Mouse (Mus musculus) hindbrain, embryonic 11.5 days (tissue): ENCODE results near the gene Csrp1. TPM values are rescaled to one million over a fixed set of nuclear protein-coding genes. Genes with fewer than 3 reads are reported as not detected.
A peak's percentile ranks its signal among the peaks of the same experiment; 100 is the strongest.

Experiments
- ATAC-seq: fragments of 200-750 bp; cut with Nextera tagmentation; 2 replicates; pipeline ENCODE4 v1.8.0; 2017; ENCODE audit warnings: mild to moderate bottlenecking, moderate TSS enrichment, moderate library complexity; ENCODE audit not compliant: low FRiP score
- DNase-seq: peaks from one replicate; pipeline ENCODE4 v3.0.0-alpha.2; 2015; ENCODE audit warnings: low spot score
- H3K27ac ChIP-seq: fragments of 300-500 bp; sonication (generic); 2 replicates; pipeline ENCODE4 v1.5.1; 2014; ENCODE audit warnings: mild to moderate bottlenecking, low read depth, low read length
- H3K27me3 ChIP-seq: fragments of 300-500 bp; sonication (generic); 2 replicates; pipeline ENCODE4 v1.6.1; 2014; ENCODE audit warnings: mild to moderate bottlenecking, low read length, moderate library complexity, mixed read lengths; ENCODE audit not compliant: control insufficient read depth, insufficient read depth
- H3K36me3 ChIP-seq: fragments of 300-500 bp; sonication (generic); 2 replicates; pipeline ENCODE4 v1.6.1; 2014; ENCODE audit warnings: mild to moderate bottlenecking, low read length, moderate library complexity, mixed read lengths; ENCODE audit not compliant: control insufficient read depth, insufficient read depth
- H3K4me1 ChIP-seq: fragments of 300-500 bp; sonication (generic); replicated peaks from 2 replicates; pipeline ENCODE4 v1.6.1; 2014; ENCODE audit warnings: low read length, mixed read lengths; ENCODE audit not compliant: control insufficient read depth, insufficient read depth
- H3K4me2 ChIP-seq: fragments of 300-500 bp; sonication (generic); replicated peaks from 2 replicates; pipeline ENCODE4 v1.6.1; 2014; ENCODE audit warnings: mild to moderate bottlenecking, low read depth, low read length
- H3K4me3 ChIP-seq: fragments of 300-500 bp; sonication (generic); 2 replicates; pipeline ENCODE4 v1.5.1; 2014; ENCODE audit warnings: low read depth, low read length
- H3K9ac ChIP-seq: fragments of 300-500 bp; sonication (generic); 2 replicates; pipeline ENCODE4 v1.6.1; 2014; ENCODE audit warnings: low read depth, low read length
- H3K9me3 ChIP-seq: fragments of 300-500 bp; sonication (generic); 2 replicates; pipeline ENCODE4 v1.6.1; 2016; ENCODE audit warnings: low read length; ENCODE audit not compliant: control insufficient read depth
- WGBS: fragments of 180-500 bp; shearing (Covaris S2); extraction: QIAGEN DNeasy Blood & Tissue Kit; methylation state at CpG from one replicate; pipeline ENCODE4 v1.1.7; 2014; 5-methylcytosine and 5-hydroxymethylcytosine counted together
- polyA plus RNA-seq: library from polyadenylated mRNA; unstranded; fragments of >200 nt; fragmentation: Nextera tagmentation; extraction: Ambion mirVana; gene quantifications from 2 replicates; pipeline ENCODE4 v1.2.1, GENCODE M21; 2014

The Csrp1 gene
- polyA plus RNA-seq, 1 experiment from 2014 or later: 42.8 TPM

DNA sequence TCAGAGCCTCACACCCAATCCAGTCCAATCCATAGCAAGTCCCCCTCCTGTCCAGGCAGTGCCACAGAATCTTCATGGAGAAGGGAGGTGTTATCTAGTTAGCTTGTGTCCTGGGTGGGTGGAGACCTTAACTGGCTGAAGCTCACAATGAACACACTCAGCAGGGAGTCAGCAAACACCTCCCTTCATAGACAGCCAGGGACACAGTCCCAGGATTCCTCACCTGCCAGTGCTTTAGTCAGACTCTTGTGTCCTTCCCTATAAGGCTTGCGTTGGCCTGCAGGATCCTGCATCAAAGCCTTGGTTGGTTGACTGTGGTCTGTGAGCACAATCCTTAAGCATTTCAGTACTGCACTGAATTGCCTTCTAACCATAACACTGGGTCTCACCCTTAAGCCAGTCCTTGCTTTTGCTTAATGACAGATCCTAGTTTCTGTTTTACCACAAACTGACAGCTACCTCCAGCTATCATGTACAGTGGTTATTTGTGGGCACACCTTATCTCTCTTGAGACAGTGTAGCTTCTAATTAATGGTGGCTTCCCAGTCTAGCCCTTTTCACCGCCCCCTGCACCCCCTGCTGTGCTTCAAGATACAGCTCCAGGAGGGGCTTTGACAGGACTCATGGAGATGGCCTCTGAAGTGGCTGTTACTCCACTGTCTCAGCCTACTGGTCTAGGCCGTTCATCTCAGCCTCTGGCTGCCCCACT is 4.8 kb upstream of the Csrp1 start:
- H3K27me3 ChIP-seq: no peaks in the 10 kb centered on the region
- H3K9ac ChIP-seq: no peak overlapping the region
- WGBS: 63% methylated on average over 3 of the region's 3 CpGs
- DNase-seq (no peak), ATAC-seq (no peak)
- no peak overlapping the region for H3K4me3 ChIP-seq
- no peaks in the 10 kb centered on the region for H3K36me3 ChIP-seq
- H3K4me2 ChIP-seq: no peak overlapping the region
- H3K9me3 ChIP-seq: no peaks in the 10 kb centered on the region
- no peaks in the 10 kb centered on the region; the same call in 1 of the 2 replicates for H3K4me1 ChIP-seq
- no peak overlapping the region for H3K27ac ChIP-seq

GRCm38 (mm10) chr1:135719486-135719885 is 375 bp upstream of the Csrp1 start:
- ATAC-seq (peak; percentile 49; the same call in 1 of the 2 replicates), DNase-seq (peak; percentile 86)
- WGBS: 21% methylated on average over 9 of the region's 9 CpGs
- H3K4me3 ChIP-seq: no peak overlapping the region
- no peak overlapping the region for H3K9ac ChIP-seq
- no peaks in the 10 kb centered on the region for H3K27me3 ChIP-seq
- H3K4me1 ChIP-seq: no peaks in the 10 kb centered on the region; the same call in 1 of the 2 replicates
- H3K9me3 ChIP-seq: no peaks in the 10 kb centered on the region
- no peak overlapping the region for H3K27ac ChIP-seq
- H3K4me2 ChIP-seq: no peak overlapping the region
- no peaks in the 10 kb centered on the region for H3K36me3 ChIP-seq

DNA sequence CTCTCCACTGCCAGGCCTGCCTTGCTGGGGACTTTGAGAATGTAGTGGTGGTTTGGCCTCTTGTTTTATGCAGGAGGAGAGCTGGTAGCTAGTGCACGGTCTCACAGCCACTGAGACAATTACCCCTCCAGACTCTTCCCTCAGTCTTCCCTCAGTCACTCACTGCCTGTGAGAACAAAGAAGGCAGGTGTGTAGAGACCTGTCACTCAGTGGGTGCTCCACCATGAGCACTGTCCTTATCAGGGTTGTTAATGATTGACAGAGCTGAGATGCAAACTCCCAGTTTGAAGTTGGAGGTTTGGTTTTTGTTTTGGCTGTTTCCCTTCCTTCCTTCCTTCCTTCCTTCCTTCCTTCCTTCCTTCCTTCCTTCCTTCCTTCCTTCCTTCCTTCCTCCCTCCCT is 3.2 kb downstream of the Csrp1 start:
- no peak for DNase-seq
- H3K4me2 ChIP-seq: no peak overlapping the region
- no peak overlapping the region for H3K9ac ChIP-seq
- H3K4me1 ChIP-seq: no peaks in the 10 kb centered on the region; the same call in 1 of the 2 replicates
- WGBS: 47% methylated on average over 1 of the region's 1 CpGs
- H3K27ac ChIP-seq: no peak overlapping the region
- H3K4me3 ChIP-seq: no peak overlapping the region
- H3K9me3 ChIP-seq: no peaks in the 10 kb centered on the region
- no peaks in the 10 kb centered on the region for H3K36me3 ChIP-seq
- no peaks in the 10 kb centered on the region for H3K27me3 ChIP-seq
- no peak for ATAC-seq

- ATAC-seq (no peak), DNase-seq (no peak)
- H3K36me3 ChIP-seq: no peaks in the 10 kb centered on the region
- no peaks in the 10 kb centered on the region for H3K9me3 ChIP-seq
- no peak overlapping the region for H3K27ac ChIP-seq
- H3K27me3 ChIP-seq: no peaks in the 10 kb centered on the region
- no peak overlapping the region for H3K4me3 ChIP-seq
- H3K4me2 ChIP-seq: no peak overlapping the region
- H3K4me1 ChIP-seq: no peaks in the 10 kb centered on the region; the same call in 1 of the 2 replicates
- WGBS: 58% methylated on average over 4 of the region's 4 CpGs
- no peak overlapping the region for H3K9ac ChIP-seq
Observed at GRCm38 (mm10) chr1:135724134-135724533, 4.3 kb downstream of the Csrp1 start.

DNA sequence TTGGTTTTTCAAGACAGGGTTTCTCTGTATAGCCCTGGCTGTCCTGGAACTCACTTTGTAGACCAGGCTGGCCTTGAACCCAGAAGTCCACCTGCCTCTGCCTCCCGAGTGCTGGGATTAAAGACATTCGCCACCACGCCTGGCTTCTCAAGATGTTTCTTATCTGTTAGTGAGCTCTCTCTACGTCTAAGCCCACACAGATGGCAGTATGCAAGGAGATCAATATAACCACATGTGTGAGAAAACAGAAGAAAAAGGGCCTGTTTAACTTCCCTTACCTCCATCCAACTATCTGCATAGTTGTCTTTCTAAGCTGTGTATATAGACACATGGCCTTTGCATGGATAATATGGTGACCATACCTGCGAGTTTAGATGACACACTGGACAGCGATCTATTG is 5.5 kb downstream of the Csrp1 start:
- ATAC-seq: no peak
- 93% methylated on average over 6 of the region's 6 CpGs for WGBS
- no peak overlapping the region for H3K27ac ChIP-seq
- no peak for DNase-seq
- H3K4me3 ChIP-seq: no peak overlapping the region
- peaks cover 3% of the 10 kb centered on the region; the same call in 1 of the 2 replicates for H3K4me1 ChIP-seq
- H3K36me3 ChIP-seq: no peaks in the 10 kb centered on the region
- H3K27me3 ChIP-seq: no peaks in the 10 kb centered on the region
- no peak overlapping the region for H3K9ac ChIP-seq
- no peak overlapping the region for H3K4me2 ChIP-seq
- H3K9me3 ChIP-seq: no peaks in the 10 kb centered on the region

DNA sequence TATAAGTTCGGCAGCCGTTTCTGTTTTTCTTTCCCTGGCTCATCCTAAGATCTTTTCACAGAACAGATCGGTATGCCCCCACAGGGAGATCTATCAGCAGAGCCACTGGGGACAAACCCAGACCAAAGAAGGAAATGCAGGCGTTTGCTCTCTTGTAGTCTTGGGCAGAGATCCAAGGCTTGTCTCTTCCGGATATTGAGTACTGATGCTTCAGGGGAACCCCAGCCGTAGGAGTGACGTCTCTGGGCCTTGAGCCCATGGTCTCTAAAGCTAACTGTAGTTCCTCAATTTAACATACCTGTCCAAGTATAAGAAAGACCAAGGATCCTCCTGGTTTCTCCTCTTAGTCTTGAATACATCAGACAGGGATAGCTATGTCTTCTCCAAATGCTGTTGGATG is 6.1 kb downstream of the Csrp1 start:
- no peak for ATAC-seq
- Histone ChIP-seq H3K4me2 (no peak overlapping the region), H3K9ac (no peak overlapping the region), H3K4me1 (peaks cover 4% of the 10 kb centered on the region; the same call in 1 of the 2 replicates), H3K4me3 (no peak overlapping the region), H3K27me3 (no peaks in the 10 kb centered on the region), H3K27ac (no peak overlapping the region), H3K9me3 (no peaks in the 10 kb centered on the region), H3K36me3 (no peaks in the 10 kb centered on the region)
- 78% methylated on average over 7 of the region's 7 CpGs for WGBS
- DNase-seq: no peak

DNA sequence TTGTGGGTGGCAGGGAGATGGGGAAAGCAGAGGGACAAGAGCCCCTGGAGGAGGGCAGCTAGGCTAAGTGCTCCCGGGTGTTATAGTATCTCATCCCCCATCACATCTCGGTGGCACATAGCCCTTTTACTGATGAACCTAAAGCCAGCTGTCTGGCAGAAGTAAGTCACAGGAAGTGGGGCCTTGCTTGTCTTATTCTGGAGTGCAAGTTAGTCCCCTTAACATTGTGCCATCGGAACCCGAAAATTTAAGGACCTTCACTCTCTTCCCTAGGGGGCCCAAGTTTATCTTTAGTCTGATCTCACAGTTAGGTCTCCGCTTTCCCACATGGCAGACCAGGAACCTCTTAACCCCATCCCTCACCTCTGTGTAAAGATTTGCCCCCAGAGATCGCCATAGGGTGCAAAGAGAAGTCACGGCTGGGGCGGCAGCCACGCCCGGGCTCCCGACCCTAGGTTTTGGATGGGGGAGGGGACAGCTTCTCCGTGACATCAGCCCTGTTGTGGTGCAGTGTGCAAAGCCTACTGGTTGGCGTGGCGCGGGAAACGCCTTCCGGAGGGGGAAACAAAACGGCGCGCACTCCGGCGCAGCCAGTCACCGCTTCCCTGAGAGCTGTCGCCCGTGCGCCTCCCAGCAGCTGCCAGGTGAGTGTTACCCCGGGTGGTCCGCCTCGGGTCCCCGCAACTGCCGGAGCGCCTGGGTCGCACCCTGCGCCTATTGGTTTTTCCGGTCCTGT is 8.9 kb downstream of the Csrp1 start:
- ATAC-seq (peak; percentile 83), DNase-seq (peak; percentile 90)
- Histone ChIP-seq H3K27ac (no peak overlapping the region), H3K4me3 (peak overlapping the region; percentile 40), H3K9me3 (no peaks in the 10 kb centered on the region), H3K4me1 (peaks cover 4% of the 10 kb centered on the region; the same call in 1 of the 2 replicates), H3K9ac (peak overlapping the region; percentile 38), H3K4me2 (peak overlapping the region; percentile 79), H3K27me3 (no peaks in the 10 kb centered on the region), H3K36me3 (no peaks in the 10 kb centered on the region)
- WGBS: 1% methylated on average over 35 of the region's 35 CpGs

DNA sequence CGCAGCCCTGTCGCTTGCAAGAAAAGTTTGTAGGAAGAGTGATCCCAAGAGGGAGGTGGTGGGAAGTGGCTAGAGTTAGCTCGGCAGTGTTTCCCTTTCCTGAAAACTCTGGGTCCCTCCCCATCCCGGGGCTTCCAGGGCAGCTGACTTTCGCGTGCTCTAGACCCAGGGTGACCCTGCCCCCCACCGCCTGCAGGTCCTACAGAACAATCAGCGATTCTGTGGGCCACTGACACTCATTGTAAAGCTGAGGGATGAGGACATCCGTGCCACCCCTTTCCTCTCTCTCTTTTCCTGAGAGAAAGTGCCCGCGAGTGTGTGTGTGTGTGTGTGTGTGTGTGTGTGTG is 9.5 kb downstream of the Csrp1 start:
- peak overlapping the region; percentile 40 for H3K4me3 ChIP-seq
- 0% methylated on average over 11 of the region's 11 CpGs for WGBS
- peak overlapping the region; percentile 79 for H3K4me2 ChIP-seq
- no peaks in the 10 kb centered on the region for H3K9me3 ChIP-seq
- DNase-seq (no peak), ATAC-seq (peak; percentile 57)
- H3K27ac ChIP-seq: no peak overlapping the region
- peak overlapping the region; percentile 38 for H3K9ac ChIP-seq
- no peaks in the 10 kb centered on the region for H3K36me3 ChIP-seq
- H3K4me1 ChIP-seq: peaks cover 4% of the 10 kb centered on the region; the same call in 1 of the 2 replicates
- H3K27me3 ChIP-seq: no peaks in the 10 kb centered on the region
